Mouse (Mus musculus) gastrocnemius, adult 2 months (tissue): Measurements from ENCODE around the gene Lrrc4c. TPM values are rescaled to one million over a fixed set of nuclear protein-coding genes. Genes with fewer than 3 reads are reported as not detected.

Experiments used
- DNase-seq: peaks from one replicate; pipeline ENCODE4 v3.0.0; 2022
- H3K27ac ChIP-seq: fragments of 200-600 bp; 2 replicates; pipeline ENCODE4 v1.8.1; 2022; ENCODE audit warnings: mild to moderate bottlenecking
- H3K4me3 ChIP-seq: fragments of 200-600 bp; 2 replicates; pipeline ENCODE4 v1.8.1; 2022; ENCODE audit warnings: mild to moderate bottlenecking, moderate library complexity
- CTCF ChIP-seq: fragments of 200-600 bp; IDR thresholded peaks from 2 replicates; pipeline ENCODE4 v1.8.1; 2022; ENCODE audit warnings: antibody characterized with exemption, mild to moderate bottlenecking, moderate library complexity
- intact Hi-C: fragments of 180-260 bp; cut with DNase I; formaldehyde crosslinking; loops from one replicate; pipeline ENCODE4 v1.15.1; 2025
- total RNA-seq, 2 experiments: library from RNA; stranded (reverse); gene quantifications; 2 replicates each; pipeline ENCODE4 v1.2.3; 2021

Gene Lrrc4c
- total RNA-seq, 2 experiments from 2014 or later: 0.10 to 0.11 TPM

GRCm38 (mm10) chr2:97044016-97044415 is 726.0 kb downstream of the Lrrc4c start:
- intact Hi-C loops: no loop called here
- no peak for TF ChIP-seq CTCF
- H3K27ac ChIP-seq: no peak overlapping the region
- DNase-seq: no peak
- no peak overlapping the region for H3K4me3 ChIP-seq

DNA sequence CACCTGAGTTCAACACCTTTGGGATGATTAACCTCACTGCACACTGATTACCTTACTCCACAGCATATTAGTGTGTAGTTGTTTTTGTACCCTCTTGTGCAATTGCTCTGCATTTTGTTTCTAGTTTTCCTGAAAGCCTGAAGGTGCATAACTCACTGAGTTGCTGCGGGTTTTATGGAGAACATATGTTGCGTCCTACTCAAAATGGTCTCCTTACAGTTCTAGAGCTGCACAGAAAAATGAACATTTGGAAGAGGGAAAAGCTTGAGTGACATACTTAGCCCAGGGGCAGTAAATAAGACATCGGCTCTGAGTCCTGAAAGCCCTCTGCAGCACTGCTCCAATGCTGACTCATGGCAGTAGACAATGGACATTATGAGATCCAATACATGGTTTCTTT is 727.7 kb downstream of the Lrrc4c start:
- DNase-seq: no peak
- no peak for TF ChIP-seq CTCF
- intact Hi-C loops: no loop called here
- H3K27ac ChIP-seq: no peak overlapping the region
- H3K4me3 ChIP-seq: no peak overlapping the region

GRCm38 (mm10) chr2:97080156-97080555 is 762.2 kb downstream of the Lrrc4c start:
- DNase-seq: no peak
- TF ChIP-seq CTCF: no peak
- intact Hi-C loops: no loop called here
- no peak overlapping the region for H3K4me3 ChIP-seq
- H3K27ac ChIP-seq: no peak overlapping the region

GRCm38 (mm10) chr2:97097965-97098364 is 780.0 kb downstream of the Lrrc4c start:
- TF ChIP-seq CTCF: no peak
- DNase-seq: no peak
- intact Hi-C loops: no loop called here
- Histone ChIP-seq H3K27ac (no peak overlapping the region), H3K4me3 (no peak overlapping the region)

GRCm38 (mm10) chr2:97103398-97104162 is 785.6 kb downstream of the Lrrc4c start:
- intact Hi-C loops: no loop called here
- DNase-seq: no peak

DNA sequence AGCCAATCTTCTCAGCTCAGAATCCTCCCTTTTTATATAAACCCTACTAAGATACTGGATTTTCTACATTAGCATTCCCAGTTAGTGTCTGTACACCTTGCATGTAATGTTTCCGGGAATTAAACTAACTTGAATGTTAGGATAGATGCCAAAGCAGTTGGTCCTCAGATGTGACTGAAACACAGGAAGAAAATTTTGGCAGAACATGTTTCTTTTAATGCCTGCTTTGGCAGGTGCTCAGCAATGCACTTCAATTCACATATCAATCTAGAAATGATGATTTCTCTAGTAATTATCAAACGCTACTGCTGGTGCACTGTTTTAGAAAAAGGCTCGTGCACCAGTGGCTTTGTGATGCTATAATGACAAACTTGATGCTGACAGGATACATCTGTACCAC is 806.3 kb downstream of the Lrrc4c start:
- no peak overlapping the region for H3K27ac ChIP-seq
- no peak for TF ChIP-seq CTCF
- intact Hi-C loops: no loop called here
- DNase-seq: no peak
- no peak overlapping the region for H3K4me3 ChIP-seq

More at GRCm38 (mm10) chr2:97103398-97104162, 785.6 kb downstream of the Lrrc4c start:
- H3K4me3 ChIP-seq: no peak overlapping the region
- no peak for TF ChIP-seq CTCF
- H3K27ac ChIP-seq: no peak overlapping the region

DNA sequence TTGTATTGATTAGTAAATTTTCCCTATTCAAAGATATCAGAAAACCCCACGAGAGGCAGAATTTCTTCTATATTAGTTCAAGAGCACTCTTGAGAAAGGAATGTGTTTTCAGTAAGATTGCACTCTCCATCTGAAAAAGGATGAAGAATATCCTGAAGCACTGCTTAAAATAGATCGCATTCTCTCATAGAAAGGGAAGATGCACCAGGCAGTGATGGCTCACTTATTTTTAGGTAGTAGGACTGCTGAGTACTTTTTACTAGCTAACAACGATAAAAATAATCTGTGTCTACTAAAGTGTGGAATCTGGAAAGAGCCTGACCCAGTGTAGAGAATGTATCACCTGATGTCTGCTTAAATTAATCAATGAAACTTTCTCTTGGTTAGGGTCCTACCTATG is 820.5 kb downstream of the Lrrc4c start:
- no peak for TF ChIP-seq CTCF
- H3K4me3 ChIP-seq: no peak overlapping the region
- no peak overlapping the region for H3K27ac ChIP-seq
- intact Hi-C loops: no loop called here
- DNase-seq: no peak

- intact Hi-C loops: no loop called here
- Histone ChIP-seq H3K4me3 (no peak overlapping the region), H3K27ac (no peak overlapping the region)
- no peak for TF ChIP-seq CTCF
- DNase-seq: no peak
These were observed 833.7 kb downstream of the Lrrc4c start for GRCm38 (mm10) chr2:97151626-97152194.

DNA sequence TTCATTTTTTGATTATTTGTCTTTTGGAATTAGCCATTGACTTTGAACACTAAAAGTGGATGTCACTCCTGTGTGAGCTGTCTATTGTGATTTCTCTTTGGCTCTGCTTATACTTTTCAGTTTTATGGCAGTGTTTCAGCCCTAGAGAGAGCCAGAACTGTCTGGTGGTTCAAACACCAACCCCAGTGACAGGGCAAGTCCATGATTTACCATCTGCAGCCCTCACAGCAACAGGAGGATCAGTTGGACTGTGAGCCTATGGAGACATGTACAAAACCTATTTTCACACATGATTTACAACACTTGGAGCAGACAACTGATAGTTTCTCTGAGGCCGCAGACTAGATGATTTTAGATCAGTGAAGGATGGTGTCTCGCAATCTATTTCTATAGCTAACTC is 847.8 kb downstream of the Lrrc4c start:
- intact Hi-C loops: no loop called here

DNA sequence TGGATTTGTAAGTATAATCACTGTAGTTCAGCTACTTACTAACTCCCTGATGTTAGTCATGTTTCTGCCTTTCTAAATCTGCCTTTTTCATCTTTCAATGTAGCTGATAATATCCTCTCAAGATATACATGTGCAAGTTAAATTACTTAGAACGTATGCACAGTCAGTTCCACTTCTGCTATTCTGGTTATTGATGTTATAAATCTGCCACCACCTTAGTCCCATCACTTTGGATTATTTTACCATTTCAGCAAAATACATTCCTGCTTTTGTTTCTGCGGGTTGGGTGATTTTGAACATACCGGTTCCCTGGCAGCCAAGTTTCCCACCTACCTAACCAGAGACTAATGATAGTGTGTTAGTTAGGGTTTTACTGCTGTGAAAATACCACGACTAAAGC is 860.4 kb downstream of the Lrrc4c start:
- intact Hi-C loops: no loop called here
- H3K27ac ChIP-seq: no peak overlapping the region
- TF ChIP-seq CTCF: no peak
- no peak for DNase-seq
- no peak overlapping the region for H3K4me3 ChIP-seq

More for the DNA sequence above, 847.8 kb downstream of the Lrrc4c start:
- Histone ChIP-seq H3K27ac (no peak overlapping the region), H3K4me3 (no peak overlapping the region)
- DNase-seq: no peak
- TF ChIP-seq CTCF: no peak

DNA sequence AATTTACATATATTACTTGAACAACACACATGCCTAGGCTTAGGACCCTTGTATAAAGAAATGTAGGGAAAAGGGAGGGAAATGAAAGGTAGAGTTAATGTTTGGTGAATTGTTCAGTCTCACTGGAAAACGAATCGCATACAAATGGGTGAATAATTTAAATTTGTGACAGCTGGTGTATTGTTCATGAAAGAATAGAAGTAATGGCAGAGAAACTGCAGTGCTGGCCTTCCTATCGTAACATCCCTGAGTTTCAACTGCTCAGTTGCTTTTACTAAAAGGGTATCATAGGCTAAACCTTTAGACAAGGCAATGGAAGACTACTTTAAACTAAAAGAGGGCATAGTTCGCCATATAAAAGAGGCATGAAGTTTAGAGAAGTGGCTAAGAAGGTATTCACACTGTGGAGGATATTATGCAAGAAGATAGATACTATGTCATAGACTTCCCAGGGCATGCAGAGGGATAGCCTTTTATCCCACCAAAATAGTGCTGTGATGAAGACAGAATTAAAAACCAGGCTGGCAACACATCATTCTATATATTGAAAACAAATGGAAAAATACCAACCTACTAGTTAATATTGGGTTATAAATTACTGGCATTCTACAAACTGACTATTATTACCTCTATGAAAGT is 879.1 kb downstream of the Lrrc4c start:
- no peak for DNase-seq
- intact Hi-C loops: no loop called here
- no peak overlapping the region for H3K27ac ChIP-seq
- H3K4me3 ChIP-seq: no peak overlapping the region
- TF ChIP-seq CTCF: no peak

- DNase-seq: peak; percentile 26
- intact Hi-C loops: no loop called here
- H3K27ac ChIP-seq: no peak overlapping the region
- H3K4me3 ChIP-seq: no peak overlapping the region
- TF ChIP-seq CTCF: no peak
These were observed 915.0 kb downstream of the Lrrc4c start for GRCm38 (mm10) chr2:97232966-97233365.

GRCm38 (mm10) chr2:97234074-97234473 is 916.1 kb downstream of the Lrrc4c start:
- TF ChIP-seq CTCF: no peak
- intact Hi-C loops: no loop called here
- Histone ChIP-seq H3K4me3 (no peak overlapping the region), H3K27ac (no peak overlapping the region)
- DNase-seq: no peak
